Mouse (Mus musculus) ES-E14 (cell line): ENCODE results near the gene Ap2b1.

Experiments used
- CHD2 ChIP-seq: IDR thresholded peaks from 2 replicates; pipeline ENCODE4 v1.6.1; 2014; ENCODE audit warnings: mild to moderate bottlenecking, low read depth, low read length, inconsistent platforms
- HCFC1 ChIP-seq: IDR thresholded peaks from 2 replicates; pipeline ENCODE4 v1.6.1; 2012; ENCODE audit warnings: low read length, inconsistent platforms, borderline replicate concordance; ENCODE audit not compliant: insufficient read depth
- MAFK ChIP-seq: IDR thresholded peaks from 2 replicates; pipeline ENCODE4 v1.6.1; 2014; ENCODE audit warnings: mild to moderate bottlenecking, low read depth, low read length, inconsistent platforms; ENCODE audit not compliant: insufficient read depth
- ZC3H11A ChIP-seq: IDR thresholded peaks from 2 replicates; pipeline ENCODE4 v1.6.1; 2012; ENCODE audit warnings: low read depth, mild to moderate bottlenecking, inconsistent platforms, low read length, borderline replicate concordance
- ZNF384 ChIP-seq: IDR thresholded peaks from 2 replicates; pipeline ENCODE4 v1.6.1; 2012; ENCODE audit warnings: low read depth, low read length, inconsistent platforms

DNA sequence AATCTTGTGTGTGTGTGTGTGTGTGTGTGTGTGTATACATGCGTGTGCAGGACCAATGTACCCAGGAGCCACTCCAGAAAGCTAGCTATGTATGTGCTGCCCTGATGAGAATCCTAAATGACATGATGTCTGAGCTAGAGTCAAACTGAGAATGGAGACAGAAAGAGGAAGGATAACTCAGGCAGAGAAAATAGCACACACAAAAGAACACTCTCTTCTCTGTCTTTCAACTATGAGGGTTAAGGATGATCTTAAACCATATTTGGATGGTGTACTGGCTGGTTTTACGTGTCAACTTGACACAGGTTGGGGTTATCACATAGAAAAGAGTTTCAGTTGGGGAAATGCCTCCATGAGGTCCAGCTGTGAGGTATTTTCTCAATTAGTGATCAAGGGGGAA is 9.2 kb upstream of the Ap2b1 start:
- TF ChIP-seq ZNF384, result no peak
- no peak for TF ChIP-seq HCFC1
- TF ChIP-seq CHD2, result no peak
- no peak for TF ChIP-seq MAFK
- TF ChIP-seq ZC3H11A, result no peak
